Mouse (Mus musculus): ENCODE measurements around the gene Elmsan1.
"Not testable (repeated sequence)": the region's sequence is repeated elsewhere in the genome, so short reads cannot be mapped to it uniquely, and the experiment has no call there.

Elmsan1 gene

DNA sequence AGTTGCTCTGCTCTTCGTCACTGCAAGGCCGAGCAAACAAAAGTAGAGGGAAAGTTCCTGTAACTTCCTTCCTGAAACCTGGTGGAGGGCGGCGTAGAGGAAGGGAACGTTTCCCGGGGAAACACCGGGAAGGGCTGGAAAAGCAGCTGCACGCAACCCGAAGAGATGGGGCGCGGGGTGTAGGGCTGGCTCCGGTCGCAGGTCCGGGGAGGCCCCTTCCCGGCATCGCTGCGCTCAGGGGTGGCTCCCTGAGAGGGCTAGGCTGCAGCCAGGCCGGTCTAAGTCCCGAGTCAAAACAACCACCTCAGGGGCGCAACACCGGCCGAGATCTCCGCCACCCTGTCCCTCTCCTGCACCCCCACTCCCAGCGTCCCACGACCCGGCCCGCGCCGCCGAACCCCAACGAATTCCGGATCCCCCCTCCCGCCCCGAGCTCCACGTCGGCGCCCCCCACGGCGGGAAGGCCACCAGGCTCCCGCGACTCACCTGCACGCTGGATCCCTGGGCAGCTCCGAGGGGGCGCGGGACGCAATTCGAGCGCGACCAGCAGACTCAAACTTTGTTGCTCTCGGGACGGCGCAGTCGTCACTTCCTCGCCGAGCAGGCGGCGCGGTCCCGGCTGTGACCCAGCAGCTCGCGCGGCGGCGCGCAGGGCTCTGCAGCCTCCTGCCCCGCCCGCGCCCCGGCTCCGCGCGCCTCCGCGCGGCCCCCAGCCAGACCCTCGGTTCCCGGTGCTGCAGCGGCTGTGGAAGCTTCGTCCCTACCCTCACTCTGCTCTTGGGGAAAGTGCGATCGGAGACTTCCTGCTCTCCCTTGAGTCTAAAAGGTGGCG, at the start of gene Elmsan1:
Elmsan1 (minus strand) TSS at position 593 of the 832 bp plus-strand sequence.
- in situ Hi-C loops (cut with MboI, MseI): no loop called here

GRCm38 (mm10) chr12:84267264-84267663, 48.6 kb upstream of the Elmsan1 start:
- in situ Hi-C loops (cut with MboI, MseI): no loop called here

- in situ Hi-C loops (cut with MboI, MseI): no loop called here
Measured at GRCm38 (mm10) chr12:84260363-84260762, 41.7 kb upstream of the Elmsan1 start.

DNA sequence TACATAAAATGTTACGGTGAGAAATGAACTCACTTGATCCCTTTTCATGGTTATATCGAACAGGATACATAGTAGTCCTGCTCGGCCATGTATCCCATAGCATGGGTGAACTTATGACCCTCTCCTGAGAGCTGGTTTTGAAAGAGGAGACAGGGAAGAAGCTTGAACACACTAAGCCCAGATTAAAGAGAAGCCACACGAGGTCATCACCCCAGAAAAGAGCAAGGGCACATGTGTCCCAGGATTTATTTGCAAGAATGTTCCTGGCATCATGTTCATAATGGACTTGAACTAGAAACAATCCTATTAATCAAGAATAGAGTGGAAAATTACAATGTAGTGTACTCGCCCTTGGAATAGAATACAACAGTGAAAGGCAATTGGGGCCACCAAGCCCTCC, 36.2 kb upstream of the Elmsan1 start:
- in situ Hi-C loops (cut with MboI, MseI): loop anchor here (5.0 to 10.0 kb wide), 2 partner anchors 90 to 93 kb away; no protein-coding TSS in a partner anchor

- in situ Hi-C loops (cut with MboI, MseI): loop anchor here (5.0 to 10.0 kb wide), 2 partner anchors 88 to 91 kb away; no protein-coding TSS in a partner anchor
Measured at GRCm38 (mm10) chr12:84252811-84253210, 34.1 kb upstream of the Elmsan1 start.

- in situ Hi-C loops (cut with MboI, MseI): no loop called here
Measured at GRCm38 (mm10) chr12:84249217-84249616, 30.5 kb upstream of the Elmsan1 start.

DNA sequence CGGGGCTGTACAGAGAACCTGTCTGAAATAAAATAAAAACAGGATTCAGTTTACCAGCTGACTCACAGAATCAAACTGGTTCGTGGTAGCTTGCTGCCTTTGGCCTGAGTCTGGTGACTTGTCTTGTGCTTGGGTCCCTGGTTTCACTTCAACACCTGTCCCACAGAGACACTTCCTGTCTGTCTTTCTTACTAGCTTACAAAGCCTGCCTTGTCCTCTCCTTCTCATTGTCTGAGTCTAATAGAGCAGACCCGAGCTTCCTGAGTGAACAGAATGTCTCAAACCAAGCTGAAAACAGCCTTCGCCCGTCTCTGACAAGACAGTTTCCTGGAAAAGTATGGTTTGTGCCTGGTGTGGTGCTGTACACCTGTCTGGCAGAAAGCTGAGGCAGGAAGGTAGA, 27.0 kb upstream of the Elmsan1 start:
- in situ Hi-C loops (cut with MboI, MseI): no loop called here

DNA sequence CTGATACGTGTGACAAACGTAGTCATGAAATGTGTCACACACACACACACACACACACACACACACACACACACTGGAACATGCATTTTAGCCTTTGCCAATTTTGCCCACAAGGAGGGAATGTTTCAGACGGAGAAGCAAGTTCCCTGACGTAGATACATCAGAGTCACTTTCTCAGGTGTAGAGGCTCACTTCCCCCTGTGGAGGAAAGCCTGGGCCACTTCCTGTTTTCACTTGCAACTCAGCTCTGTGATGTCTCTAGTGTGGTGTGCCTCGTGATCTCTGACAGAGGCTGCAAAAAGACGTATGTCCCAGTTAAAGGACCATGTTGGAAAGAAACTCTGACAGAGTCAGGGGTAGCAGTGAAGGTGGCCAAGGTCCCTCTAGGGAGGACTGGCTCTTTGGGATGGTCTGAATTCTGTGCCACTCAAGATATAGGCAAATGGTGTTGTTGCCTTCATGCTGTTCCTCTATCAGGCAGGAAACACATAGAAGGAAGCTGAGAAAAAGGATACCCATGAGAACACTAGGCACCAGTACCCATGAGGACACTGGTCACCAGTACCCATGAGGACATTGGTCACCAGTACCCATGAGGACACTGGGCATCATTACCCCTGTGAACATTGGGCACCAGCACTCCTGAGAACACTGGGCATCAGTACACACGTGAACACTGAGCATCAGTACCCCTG, 24.5 kb upstream of the Elmsan1 start:
- in situ Hi-C loops (cut with MboI, MseI): no loop called here

DNA sequence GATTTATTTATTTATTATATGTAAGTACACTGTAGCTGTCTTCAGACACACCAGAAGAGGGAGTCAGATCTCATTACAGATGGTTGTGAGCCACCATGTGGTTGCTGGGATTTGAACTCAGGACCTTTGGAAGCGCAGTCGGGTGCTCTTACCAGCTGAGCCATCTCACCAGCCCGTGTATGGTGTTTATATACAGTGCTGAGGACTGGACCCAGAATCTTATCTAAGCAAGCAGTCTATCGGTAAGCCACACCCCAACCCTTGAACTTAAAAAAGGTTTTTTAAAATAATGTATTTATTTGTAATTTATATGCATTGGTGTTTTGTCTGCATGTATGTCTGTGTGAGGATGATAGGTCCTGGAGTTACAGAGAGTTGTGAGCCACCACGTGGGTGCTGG, 18.4 kb upstream of the Elmsan1 start:
- in situ Hi-C loops (cut with MboI, MseI): not testable (repeated sequence)

DNA sequence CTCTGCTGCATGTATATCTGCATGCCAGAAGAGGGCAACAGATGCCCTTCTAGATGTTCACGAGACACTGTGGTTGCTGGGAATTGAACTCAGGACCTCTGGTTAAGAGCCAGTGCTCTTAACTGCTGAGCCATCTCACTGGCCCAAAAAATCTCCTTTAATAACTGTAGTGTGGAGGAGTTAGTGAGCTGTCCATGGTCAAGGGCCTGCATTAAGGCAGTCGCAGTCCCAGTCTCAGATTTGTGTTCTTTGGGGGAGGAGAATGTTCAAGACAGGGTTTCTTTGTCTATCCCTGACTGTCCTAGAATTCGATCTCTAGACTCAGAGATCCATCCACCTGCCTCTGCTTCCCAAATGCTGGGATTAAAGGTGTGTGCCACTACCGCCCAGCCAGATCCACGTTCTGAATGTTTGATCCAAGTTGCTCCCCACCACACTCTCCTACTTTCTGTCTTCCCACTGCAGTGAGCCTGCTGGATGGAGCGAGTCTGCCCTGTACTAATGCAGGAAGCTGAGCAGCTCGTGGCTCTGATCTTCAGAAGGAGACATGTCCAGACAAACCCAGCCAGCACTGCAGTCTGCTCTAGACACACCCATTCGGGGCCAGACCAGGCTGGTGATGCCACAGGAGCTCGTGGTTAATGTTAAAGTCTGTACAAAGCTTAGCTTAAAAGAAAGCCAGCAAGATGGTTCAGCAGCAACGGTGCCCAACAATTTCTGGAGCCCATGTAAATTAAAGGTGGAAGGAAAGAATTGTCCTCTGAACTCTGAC, 17.5 kb upstream of the Elmsan1 start:
- in situ Hi-C loops (cut with MboI, MseI): no loop called here

GRCm38 (mm10) chr12:84235577-84235976, 16.9 kb upstream of the Elmsan1 start:
- in situ Hi-C loops (cut with MboI, MseI): no loop called here

DNA sequence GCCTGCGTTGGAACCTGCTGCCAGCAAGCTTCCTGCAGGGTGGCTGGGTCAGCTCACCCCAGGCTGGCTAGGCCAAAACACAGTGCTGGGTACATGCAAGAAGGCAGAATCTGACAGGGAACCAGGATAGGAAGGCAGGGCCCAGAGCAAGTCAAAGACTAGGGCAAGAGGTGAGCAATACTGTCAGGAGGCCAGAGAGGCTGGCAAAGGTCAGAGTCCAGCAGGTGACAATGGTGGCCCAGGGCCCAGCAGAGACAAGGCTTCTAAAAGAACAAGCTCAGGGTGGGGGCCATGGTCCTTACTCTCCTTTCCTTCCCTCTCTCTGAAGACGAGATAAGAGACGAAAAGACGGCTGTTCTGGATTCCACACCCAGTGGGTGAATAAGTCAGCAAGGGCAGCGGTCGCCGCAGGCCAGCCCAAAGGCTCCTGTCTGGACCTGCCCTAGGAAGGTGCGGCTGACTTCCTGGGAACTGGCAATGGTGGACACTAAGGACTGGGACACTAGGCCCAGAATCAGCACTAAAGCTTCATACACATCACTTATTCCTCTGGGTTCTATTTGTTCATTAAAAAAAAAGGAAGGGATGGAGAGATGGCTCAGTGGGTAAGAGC, 14.9 kb upstream of the Elmsan1 start:
- in situ Hi-C loops (cut with MboI, MseI): no loop called here

DNA sequence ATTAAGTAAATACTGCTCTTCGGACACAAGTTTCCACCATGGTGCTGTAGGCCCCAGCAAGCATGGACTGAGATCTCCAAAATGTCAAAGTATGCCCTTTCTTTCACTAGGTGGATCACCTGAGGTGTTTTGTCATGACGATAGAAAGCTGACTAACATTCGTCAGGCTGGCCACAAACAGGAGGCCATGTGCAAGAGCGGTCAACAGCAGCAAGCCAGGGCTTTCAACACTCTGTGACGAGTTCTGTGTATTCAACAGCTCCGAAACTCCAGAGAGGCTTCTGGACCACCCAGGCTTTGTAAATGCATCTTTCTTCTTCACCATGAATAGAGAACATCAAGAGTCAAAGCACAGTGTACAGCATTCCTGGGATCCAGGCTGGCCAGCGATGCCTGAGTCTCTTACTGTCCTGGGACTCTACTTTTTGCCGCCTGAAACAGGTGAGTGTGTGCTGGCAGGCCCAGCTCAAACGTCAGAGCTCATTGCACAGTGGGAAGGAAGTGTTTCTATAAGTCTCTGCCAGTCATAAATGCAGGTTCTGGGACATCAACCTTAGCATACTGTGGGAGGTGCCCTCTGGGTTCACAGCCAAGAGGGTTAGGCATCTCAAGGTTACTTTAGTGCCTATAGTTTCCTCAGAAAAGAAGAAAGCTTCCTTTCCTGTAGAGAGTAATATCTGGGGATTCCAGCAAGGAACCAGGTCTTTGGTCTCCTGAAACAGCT, 7.6 kb upstream of the Elmsan1 start:
- in situ Hi-C loops (cut with MboI, MseI): no loop called here

- in situ Hi-C loops (cut with MboI, MseI): no loop called here
Measured at GRCm38 (mm10) chr12:84222405-84222961, 3.8 kb upstream of the Elmsan1 start.

DNA sequence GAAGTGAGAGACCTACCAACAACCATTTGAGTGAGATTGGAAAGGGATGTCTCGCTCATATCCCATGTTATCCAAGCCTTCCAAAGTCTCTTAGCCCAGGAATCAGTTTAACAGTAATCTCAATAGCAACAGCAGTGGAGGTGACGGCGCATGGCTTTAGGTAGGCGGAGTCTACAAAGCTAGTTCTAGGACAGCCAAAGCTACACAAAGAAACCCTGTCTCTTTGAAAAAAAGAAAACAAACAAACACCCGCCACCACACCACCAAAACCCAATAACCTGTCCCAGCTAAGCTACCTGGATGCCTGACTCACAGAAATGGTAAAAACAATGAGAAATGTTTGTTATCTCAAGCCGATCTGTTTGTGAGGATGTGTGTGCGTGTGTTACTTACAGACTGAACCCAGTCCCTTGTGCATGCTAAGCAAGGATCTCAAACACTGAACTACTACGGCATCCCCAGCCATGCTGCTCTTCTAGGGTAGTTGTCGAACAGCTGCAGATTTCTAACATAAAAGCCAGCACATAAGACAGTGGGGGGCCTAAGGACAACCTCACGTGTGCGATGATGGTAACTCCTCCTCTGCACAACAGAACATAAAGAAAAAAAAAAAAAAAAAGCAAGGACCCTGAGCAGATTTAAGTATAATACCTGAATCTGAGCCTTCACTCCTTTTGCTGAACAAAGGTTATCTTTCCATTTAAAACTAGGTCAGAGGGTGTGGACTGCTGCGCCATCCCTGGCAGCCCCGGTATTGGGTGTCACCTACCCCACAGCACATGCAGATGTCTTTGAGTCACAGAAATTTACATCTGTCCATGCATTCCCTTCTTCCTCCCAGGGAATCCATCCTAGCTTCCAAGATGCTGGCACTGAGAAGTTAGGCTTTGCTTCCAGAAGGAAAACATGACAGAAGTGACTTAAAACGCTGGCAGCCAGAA, 2.5 kb upstream of the Elmsan1 start:
- in situ Hi-C loops (cut with MboI, MseI): no loop called here

DNA sequence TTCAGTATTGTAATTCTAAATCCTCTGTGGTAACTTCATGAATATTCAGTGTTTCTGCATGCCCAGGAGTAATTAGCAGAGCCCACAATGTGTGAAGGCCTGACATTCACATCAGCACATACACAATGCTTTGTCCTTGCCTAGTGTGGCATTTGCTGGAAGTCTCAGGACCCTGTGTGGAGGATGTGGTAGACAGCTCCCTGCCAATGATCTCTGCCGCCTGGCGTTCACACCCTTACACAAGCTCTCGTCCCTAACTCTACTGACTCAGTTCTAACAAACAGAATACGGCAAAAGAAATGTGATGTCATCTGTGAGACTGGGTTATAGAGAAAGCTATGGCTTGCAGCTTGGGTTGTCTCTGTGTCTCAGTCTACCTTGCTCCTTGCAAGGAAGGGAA, 1.8 kb upstream of the Elmsan1 start:
- in situ Hi-C loops (cut with MboI, MseI): no loop called here

DNA sequence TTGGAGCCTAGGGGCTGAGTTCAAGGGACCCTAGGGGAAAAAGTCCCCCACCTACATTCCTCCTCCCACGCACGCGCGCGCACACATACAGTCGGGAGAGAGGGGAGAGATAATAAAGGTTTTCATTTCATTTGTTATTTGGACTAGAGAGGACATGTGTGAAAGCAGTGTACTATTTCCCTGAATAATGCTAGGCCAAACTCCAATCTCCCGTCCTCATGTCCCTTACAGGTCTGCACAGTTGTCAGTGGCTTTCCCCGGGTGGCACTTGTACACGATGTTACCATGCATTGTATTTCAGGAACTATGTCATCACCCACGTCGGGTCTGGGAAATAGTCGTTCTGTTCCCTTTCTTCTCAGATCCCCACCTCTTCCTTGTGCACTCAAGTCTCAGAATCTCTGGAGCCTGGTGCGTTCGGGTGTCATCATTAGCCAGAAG, 460 bp upstream of the Elmsan1 start:
- in situ Hi-C loops (cut with MboI, MseI): no loop called here

DNA sequence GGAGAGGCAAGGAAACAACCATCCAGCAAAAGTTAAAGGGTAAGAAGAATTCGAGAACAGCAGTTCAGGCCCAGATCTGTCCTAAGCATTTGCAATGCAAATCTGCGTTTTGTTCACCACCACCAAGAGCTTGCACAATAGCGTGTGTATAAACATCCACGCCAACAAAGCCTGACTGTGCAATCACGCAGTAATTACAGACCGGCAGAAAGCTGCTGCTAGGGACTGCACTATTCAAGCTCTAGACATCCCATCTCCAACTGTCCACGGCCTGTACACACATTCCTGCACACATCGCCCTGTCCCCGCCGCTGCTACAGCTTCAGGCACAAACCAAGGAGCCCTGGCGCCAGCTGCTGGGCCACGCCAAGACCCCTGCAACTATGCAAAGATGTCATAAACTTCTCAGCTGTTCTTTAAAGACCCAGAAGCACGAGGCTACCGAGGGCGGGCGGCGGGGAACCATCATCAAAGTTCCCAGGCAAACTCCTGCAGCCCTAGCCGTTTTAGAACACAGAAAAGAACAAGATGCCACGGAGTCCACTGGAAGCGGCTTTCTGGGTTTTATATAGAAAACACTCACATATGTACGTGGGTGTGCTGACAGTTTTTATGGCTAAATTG, 1.1 kb downstream of the Elmsan1 start:
- in situ Hi-C loops (cut with MboI, MseI): no loop called here

DNA sequence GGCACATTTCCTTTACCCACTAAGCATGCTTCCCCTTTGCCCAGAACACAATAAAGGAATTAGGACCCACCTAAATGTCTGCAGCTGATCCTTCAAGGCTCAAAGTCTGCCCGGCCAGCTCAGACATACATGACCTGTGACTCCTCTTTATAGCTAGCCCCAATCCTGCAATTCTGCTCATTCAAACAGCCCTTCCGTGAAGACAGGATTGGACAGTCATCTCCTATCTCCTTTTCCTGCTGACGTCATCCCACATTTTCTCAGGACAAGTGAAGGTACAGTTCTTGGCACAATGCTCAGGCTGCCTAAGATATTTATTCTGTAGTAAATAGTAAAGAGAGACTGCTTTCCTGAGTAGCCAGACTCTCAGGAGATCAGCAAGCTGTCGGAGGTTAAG, 1.6 kb downstream of the Elmsan1 start:
- in situ Hi-C loops (cut with MboI, MseI): no loop called here

Measured in T-helper 17 cell (primary cell).